Mouse (Mus musculus) C2C12 (cell line): ENCODE data around the gene Ptrh2. TPM values are rescaled to one million over a fixed set of nuclear protein-coding genes. Genes with fewer than 3 reads are reported as not detected.
"Not testable (repeated sequence)": the region's sequence is repeated elsewhere in the genome, so short reads cannot be mapped to it uniquely, and the experiment has no call there.

Source experiments
- H3K27me3 ChIP-seq: one replicate; pipeline ENCODE4 v1.6.1; 2011; ENCODE audit not compliant: control insufficient read depth, insufficient read depth, insufficient read length
- H3K36me3 ChIP-seq: one replicate; pipeline ENCODE4 v1.6.1; 2011; ENCODE audit not compliant: control insufficient read depth, insufficient read depth
- H3K4me3 ChIP-seq: one replicate; pipeline ENCODE4 v1.5.1; 2011; ENCODE audit warnings: mild to moderate bottlenecking, control low read depth; ENCODE audit not compliant: poor library complexity, insufficient read depth, severe bottlenecking
- H3K79me2 ChIP-seq: one replicate; pipeline ENCODE4 v1.6.1; 2011; ENCODE audit not compliant: control insufficient read depth, insufficient read depth
- H3K79me3 ChIP-seq: one replicate; pipeline ENCODE4 v1.6.1; 2011; ENCODE audit warnings: low read depth, control low read depth
- H3ac ChIP-seq: one replicate; pipeline ENCODE3; 2011; ENCODE audit warnings: low read depth; ENCODE audit not compliant: control insufficient read depth, insufficient read length
- CEBPB ChIP-seq: IDR thresholded peaks from one replicate; pipeline ENCODE4 v1.6.1; 2011; ENCODE audit warnings: low read depth, mild to moderate bottlenecking, control low read depth, moderate library complexity
- CTCF ChIP-seq: IDR thresholded peaks from one replicate; pipeline ENCODE4 v1.5.1; 2011; ENCODE audit not compliant: control insufficient read depth, insufficient read depth, insufficient read length
- FOSL1 ChIP-seq: IDR thresholded peaks from one replicate; pipeline ENCODE4 v1.8.0; 2011; ENCODE audit warnings: mild to moderate bottlenecking, low read length; ENCODE audit not compliant: poor library complexity, insufficient read depth, severe bottlenecking
- MAX ChIP-seq: IDR thresholded peaks from one replicate; pipeline ENCODE4 v1.6.1; 2011; ENCODE audit warnings: mild to moderate bottlenecking, control low read depth
- MYOD1 ChIP-seq: IDR thresholded peaks from one replicate; pipeline ENCODE4 v1.6.1; 2011; ENCODE audit warnings: low read depth; ENCODE audit not compliant: control insufficient read depth, insufficient read length
- MYOG ChIP-seq: IDR thresholded peaks from one replicate; pipeline ENCODE4 v1.6.1; 2011; ENCODE audit not compliant: control insufficient read depth, insufficient read length; ENCODE audit errors: extremely low read depth
- USF1 ChIP-seq: IDR thresholded peaks from one replicate; pipeline ENCODE4 v1.6.1; 2011; ENCODE audit warnings: low read depth, mild to moderate bottlenecking, control low read depth, moderate library complexity
- polyA plus RNA-seq: library from polyadenylated mRNA; unstranded; fragments of >200 nt; fragmentation: generic; extraction: Trizol; gene quantifications from one replicate; pipeline ENCODE4 v1.2.1, GENCODE M21; 2012; ENCODE audit warnings: missing spikeins

Ptrh2 gene
- polyA plus RNA-seq, 1 experiment = 23.0 TPM

DNA sequence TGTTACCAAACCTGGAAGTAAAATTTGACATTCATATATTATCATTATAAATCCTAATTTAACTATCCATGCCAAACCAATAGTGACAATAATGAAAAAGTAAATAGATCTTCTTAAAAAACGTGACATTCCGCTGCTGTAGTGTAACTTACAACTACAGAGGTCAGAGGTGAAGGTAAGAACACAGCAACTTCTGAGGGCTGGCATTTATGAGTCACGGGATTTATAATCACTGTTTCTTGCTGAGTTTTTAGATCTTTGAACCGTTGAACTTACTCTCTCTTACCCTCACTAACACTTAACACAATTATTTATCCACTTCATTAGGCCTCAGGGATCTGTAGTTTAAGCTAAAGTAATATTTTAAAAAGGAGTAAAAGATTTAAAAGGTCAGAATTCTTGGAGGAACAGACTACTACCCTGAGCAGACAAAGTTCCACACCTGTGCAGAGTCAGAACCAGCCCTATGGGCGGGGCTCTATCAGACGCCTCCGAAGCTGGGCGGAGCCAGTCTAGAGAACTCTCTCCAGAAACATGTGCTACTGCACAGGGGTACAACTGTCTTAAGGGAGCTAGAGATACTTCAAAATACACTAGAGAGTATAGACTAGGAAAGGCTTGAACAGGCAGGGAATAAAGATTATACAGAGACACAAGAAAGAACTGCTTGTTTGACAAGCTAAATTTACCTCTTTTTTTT, 53.7 kb downstream of the Ptrh2 start:
- Histone ChIP-seq H3ac (no peak overlapping the region), H3K4me3 (no peak overlapping the region), H3K79me3 (peaks cover 70% of the 10 kb centered on the region), H3K27me3 (no peaks in the 10 kb centered on the region), H3K79me2 (peaks cover 97% of the 10 kb centered on the region), H3K36me3 (peaks cover 52% of the 10 kb centered on the region)
- TF ChIP-seq MYOG (no peak), CEBPB (no peak), MYOD1 (no peak), FOSL1 (no peak)

DNA sequence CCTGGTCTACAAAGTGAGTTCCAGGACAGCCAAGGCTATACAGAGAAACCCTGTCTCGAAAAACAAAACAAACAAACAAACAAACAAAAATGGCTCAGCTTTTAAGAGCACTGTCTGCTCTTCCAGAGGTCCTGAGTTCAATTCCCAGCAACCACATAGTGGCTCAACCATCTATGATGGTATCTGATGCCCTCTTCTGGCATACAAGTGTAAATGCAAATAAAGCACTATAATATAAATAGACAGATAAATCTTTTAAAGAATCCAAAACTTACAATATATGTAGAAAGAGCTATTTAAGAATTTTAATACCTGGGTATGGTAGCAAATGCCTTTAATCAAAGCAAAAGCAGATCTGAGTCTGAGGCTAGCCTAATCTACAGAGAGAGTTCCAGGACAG, 54.5 kb downstream of the Ptrh2 start:
- not testable (repeated sequence) for H3K27me3 ChIP-seq, H3ac ChIP-seq, H3K4me3 ChIP-seq
- Histone ChIP-seq H3K79me3 (peaks cover 74% of the 10 kb centered on the region), H3K79me2 (peaks cover 99% of the 10 kb centered on the region), H3K36me3 (peaks cover 44% of the 10 kb centered on the region)

DNA sequence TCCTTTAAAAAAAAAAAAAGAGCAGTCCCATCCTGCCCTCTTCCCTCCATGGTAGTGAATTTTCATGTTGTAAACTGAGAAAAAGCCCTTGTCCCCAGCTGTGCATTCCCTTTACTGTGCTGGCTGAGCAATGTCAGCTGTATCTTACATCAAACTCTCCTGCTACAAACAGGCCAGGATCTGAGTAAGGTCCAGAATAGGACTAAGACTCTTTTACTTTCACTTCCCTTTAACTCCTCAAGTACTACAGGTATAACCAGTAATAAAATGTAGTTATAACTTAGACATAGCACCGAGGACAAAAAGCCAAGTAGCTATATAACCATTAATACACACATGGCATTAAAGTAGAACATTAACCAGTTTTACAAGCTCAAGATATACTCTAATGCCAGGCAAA, 55.2 kb downstream of the Ptrh2 start:
- Histone ChIP-seq H3K36me3 (peaks cover 42% of the 10 kb centered on the region), H3K4me3 (no peak overlapping the region), H3K79me3 (peaks cover 77% of the 10 kb centered on the region), H3K27me3 (no peaks in the 10 kb centered on the region), H3ac (no peak overlapping the region), H3K79me2 (peaks cover 99% of the 10 kb centered on the region)
- no peak for TF ChIP-seq FOSL1
- TF ChIP-seq CEBPB = no peak
- TF ChIP-seq MYOD1 = no peak
- TF ChIP-seq MAX = no peak
- no peak for TF ChIP-seq MYOG
- TF ChIP-seq CTCF = no peak
- TF ChIP-seq USF1 = no peak

DNA sequence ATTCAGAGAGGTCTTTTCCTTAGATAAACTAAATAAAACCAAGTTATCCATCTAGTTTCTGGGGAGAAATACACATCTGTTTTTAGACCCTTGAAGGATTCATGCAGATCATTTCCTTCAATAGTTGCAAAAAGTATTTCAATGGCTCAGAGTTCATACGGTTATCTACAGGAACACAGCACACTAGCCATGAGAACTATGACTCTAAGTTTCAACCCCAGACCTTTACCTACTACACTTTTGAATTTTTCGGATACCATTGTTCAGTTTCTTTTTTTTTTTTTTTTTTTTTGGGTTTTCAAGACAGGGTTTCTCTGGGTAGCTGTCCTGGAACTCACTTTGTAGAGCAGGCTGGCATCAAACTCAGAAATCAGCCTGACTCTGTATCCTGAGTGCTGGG, 55.7 kb downstream of the Ptrh2 start:
- no peak overlapping the region for H3ac ChIP-seq
- H3K79me2 ChIP-seq = peaks cover 99% of the 10 kb centered on the region
- no peak overlapping the region for H3K4me3 ChIP-seq
- H3K36me3 ChIP-seq = peaks cover 38% of the 10 kb centered on the region
- H3K79me3 ChIP-seq = peaks cover 81% of the 10 kb centered on the region
- H3K27me3 ChIP-seq = no peaks in the 10 kb centered on the region
- TF ChIP-seq MAX = no peak
- no peak for TF ChIP-seq USF1
- no peak for TF ChIP-seq MYOD1
- no peak for TF ChIP-seq CTCF
- TF ChIP-seq FOSL1 = no peak
- no peak for TF ChIP-seq CEBPB
- TF ChIP-seq MYOG = no peak

DNA sequence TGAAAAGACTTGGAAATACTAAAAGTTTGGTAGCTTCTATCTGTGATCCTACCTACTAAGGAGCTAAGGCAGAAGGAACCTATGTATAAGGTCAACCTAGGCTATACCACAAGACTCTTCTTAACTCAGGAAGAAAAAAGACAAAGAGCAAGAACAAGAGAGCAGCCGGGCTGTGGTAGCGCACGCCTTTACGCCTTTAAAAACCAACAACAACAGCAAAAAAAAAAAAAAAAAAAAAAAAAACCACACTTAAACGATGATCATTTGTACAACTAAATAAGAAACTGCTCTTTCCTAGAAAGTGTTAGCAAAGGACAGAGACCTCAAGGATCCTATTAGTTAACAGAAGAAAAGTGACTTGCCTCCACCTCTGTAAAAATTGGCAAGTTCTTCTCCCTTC, 57.7 kb downstream of the Ptrh2 start:
- TF ChIP-seq MYOG (no peak), USF1 (no peak), MYOD1 (no peak)
- H3K4me3 ChIP-seq = no peak overlapping the region
- H3K79me3 ChIP-seq = peaks cover 94% of the 10 kb centered on the region
- no peaks in the 10 kb centered on the region for H3K27me3 ChIP-seq
- no peak overlapping the region for H3ac ChIP-seq
- H3K36me3 ChIP-seq = peaks cover 25% of the 10 kb centered on the region
- H3K79me2 ChIP-seq = peaks cover 100% of the 10 kb centered on the region

Other genes with a start within 250 kb of the Ptrh2 start
- gene Rnft1, start 199.3 kb upstream of the Ptrh2 start, polyA plus RNA-seq = 12.5 TPM
- gene Rps6kb1, start 139.2 kb upstream of the Ptrh2 start, polyA plus RNA-seq = 9.8 TPM
- 6.1 TPM for gene Tubd1, start 139.0 kb upstream of the Ptrh2 start, polyA plus RNA-seq
- gene Vmp1, start 149 bp upstream of the Ptrh2 start, polyA plus RNA-seq = 157 TPM
- gene Cltc, start 73.6 kb downstream of the Ptrh2 start, polyA plus RNA-seq = 65.1 TPM
- gene Dhx40, start 123.8 kb downstream of the Ptrh2 start, polyA plus RNA-seq = 6.3 TPM